Mouse (Mus musculus): Measurements from ENCODE around the gene Slc22a16.
"Not testable (repeated sequence)": the region's sequence is repeated elsewhere in the genome, so short reads cannot be mapped to it uniquely, and the experiment has no call there.

Gene Slc22a16

DNA sequence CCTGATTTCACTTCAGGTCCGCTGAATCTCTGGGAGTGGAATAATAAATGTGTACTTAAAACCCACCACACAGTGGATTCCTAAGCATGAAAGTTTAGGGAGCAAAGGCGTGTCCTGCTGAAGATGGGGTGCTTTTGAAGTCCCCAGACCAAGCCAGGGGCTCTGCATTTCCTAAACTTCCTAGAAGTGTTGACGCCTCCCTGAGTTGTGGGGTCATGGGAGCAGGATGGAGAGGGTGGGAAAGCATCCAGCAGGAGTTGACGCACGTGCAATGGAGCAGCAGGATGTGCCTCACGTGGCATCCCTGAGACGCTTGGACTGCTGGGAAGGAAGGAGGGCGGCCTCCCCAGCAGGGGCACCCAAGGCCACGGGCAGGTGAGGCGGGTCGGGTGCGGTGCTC lies at the start of gene Slc22a16:
Gene Slc22a16 (plus strand): TSS at position 301 of the 400 bp plus-strand sequence.
- DNase-seq (ENCODE audit: low spot score in 2 of 2), result no peak

DNA sequence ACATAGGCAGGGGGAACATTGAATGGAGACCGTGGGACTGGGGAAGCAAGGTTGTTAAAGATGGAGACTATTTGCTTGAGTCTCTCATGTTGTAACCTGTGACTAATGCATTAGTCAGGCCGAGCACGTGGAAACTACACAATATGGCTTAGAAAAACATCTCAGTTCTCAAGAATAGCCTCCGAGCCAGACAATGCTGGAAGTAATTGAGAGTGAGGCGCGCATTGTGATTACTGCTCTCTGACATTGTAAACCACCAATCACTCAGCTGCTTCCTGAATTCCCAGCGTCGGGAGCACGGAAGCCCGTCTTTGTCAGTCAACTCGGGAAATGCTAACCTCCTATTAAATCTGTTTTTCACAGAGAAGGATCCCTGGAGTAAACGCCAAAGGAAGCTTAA lies 48.6 kb upstream of the Slc22a16 start:
- DNase-seq (ENCODE audit: low spot score in 2 of 2), result no peak

- DNase-seq (ENCODE audit: low spot score in 2 of 2), result no peak
Measured at GRCm38 (mm10) chr10:40523312-40523975, 46.7 kb upstream of the Slc22a16 start.

DNA sequence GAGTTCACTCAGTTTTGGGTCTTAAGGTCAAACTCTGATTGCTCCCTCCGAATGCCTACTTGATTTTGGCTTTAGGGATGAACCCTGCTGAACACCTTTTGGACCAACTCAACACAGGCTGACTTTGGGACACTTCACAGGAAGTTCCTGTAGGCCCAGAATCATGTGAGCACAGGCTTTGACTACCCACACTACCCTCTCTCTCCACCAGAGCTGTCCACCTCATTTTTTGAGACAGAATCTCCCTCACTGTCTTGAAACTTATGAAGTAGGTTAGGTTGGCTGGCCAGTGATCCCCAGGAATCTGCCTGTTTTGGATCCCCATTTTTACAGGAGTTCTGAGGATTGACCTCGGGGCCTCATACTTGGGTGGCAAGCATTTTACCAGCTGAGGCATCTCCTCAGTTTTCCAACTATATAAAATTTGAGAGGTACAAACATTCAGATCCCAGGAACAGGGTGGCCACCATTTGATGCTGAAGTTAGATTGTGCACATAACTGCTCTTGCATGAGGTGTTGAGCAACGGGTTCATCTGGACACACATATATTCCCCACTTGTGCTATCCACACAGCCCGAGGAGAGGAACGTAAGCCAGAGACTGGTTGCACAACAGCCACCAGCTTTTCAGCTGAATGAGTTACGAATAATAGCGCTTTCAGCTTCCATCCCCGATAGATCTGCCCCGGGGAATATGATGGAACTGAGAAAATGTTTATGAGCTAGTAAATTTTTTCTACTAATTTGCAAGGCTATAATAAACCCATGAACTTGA lies 45.9 kb upstream of the Slc22a16 start:
- DNase-seq (ENCODE audit: low spot score in 2 of 2), result no peak

GRCm38 (mm10) chr10:40524991-40525390 lies 45.1 kb upstream of the Slc22a16 start:
- DNase-seq (ENCODE audit: low spot score in 2 of 2), result peak; percentile 51 to 78

GRCm38 (mm10) chr10:40525616-40526155 lies 44.5 kb upstream of the Slc22a16 start:
- DNase-seq (ENCODE audit: low spot score in 2 of 2), result no peak

GRCm38 (mm10) chr10:40526301-40526761 lies 43.8 kb upstream of the Slc22a16 start:
- DNase-seq (ENCODE audit: low spot score in 2 of 2), result no peak

DNA sequence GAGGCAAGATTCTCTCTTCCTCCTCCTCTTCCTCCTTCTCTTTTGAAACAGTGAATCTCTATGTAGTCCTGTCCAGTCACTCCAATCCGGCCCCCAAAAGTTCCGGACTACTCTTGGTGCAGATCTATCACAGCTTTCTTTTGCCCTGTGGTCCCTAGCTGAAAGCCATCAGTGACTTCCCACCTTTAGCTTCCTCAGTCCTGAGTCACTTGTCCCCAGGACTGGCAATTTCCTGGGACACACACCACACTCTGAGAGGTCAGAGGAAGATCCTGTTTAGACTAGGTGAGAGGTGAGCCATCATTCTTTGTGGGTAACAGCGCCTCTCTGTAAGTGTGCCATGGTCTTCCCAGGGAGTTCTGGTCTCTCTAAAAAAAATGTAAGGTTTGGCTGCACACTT lies 43.1 kb upstream of the Slc22a16 start:
- DNase-seq (ENCODE audit: low spot score in 2 of 2), result no peak

DNA sequence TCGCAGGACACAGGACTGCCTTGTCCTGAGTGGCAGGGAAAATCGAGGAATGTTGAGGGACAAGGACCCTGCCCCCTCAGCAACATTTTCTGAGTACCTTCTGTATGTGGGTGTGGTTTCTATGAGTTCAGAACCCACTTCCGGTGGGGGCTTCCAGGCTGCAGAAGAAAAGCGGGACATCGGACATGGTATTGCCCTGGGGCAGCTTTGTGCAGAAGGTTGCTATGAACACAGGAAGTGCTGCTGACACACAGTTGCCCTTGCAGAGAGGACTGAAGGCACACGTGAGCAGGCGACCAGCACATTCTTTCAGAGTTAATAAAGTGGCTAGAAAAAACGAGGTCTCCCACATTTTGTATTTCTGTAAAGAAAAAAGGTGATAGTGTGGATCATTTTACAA lies 42.6 kb upstream of the Slc22a16 start:
- peak; percentile 66 to 72 for DNase-seq (ENCODE audit: low spot score in 2 of 2)

GRCm38 (mm10) chr10:40528668-40529067 lies 41.5 kb upstream of the Slc22a16 start:
- DNase-seq (ENCODE audit: low spot score in 2 of 2), result no peak

GRCm38 (mm10) chr10:40529617-40530016 lies 40.5 kb upstream of the Slc22a16 start:
- DNase-seq (ENCODE audit: low spot score in 2 of 2), result peak; percentile 53 to 69

GRCm38 (mm10) chr10:40530661-40531060 lies 39.5 kb upstream of the Slc22a16 start:
- DNase-seq (ENCODE audit: low spot score in 2 of 2), result no peak

GRCm38 (mm10) chr10:40532586-40532985 lies 37.5 kb upstream of the Slc22a16 start:
- not testable (repeated sequence) for DNase-seq (ENCODE audit: low spot score in 2 of 2)

DNA sequence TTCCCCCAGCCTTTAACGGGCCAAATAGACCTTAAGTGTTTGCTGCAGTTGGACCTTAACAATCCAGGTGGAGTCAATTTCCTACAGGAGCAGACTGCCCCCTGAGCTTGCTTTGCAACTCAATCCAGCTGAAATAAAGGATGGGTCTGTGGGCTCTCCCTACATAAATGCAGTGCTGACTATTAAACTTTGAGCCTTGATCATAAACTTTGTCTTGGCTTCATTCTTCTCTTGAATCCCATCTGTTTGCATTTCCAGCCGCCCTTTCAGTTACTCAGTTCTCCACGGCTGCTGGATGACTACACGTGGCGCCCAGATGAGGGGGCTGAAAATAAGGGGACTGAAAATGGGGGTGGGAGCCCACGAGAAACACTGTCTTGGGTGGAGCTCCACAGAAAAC lies 28.8 kb upstream of the Slc22a16 start:
- DNase-seq (ENCODE audit: low spot score in 2 of 2), result no peak

DNA sequence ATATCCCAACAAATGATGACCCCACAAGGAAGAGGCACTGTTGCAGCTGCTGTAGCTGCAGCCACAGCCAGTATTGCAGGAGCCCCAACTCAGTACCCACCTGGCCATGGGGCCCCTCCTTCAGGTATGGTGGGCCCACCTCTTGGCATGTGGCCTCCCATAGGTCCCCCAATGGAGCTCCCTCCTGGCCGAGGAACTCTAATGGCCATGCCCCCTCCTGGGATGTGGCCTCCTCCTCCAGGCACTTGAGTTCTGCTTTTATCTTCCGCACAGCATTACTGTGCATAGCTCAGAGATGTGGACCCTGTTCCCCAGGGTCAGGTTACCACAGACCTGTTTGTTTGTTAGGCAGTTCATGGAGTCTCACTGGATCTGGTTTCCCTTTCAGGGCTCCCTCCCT lies 20.8 kb upstream of the Slc22a16 start:
- no peak for DNase-seq (ENCODE audit: low spot score in 2 of 2)

- DNase-seq (ENCODE audit: low spot score in 2 of 2), result no peak
Measured at GRCm38 (mm10) chr10:40551801-40552200, 18.3 kb upstream of the Slc22a16 start.

DNA sequence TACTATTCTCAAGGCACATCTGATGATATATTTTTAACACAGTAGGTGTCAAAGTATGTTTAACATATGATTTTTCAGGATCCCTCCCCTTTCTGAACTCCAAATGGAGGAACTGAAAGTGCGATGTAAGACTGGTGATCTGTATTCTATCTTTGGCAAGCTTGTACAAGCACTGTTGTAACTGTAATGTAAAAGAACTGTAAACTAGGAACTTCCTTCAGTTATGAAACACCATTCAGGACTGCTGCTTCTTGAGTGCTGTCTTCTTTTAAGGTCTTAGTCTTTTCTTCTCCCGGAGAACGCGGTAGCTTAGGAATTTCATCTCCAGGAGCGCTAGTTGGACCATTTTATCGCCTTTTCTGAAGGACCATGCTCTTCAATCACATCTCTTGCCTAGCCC lies 4.4 kb upstream of the Slc22a16 start:
- DNase-seq (ENCODE audit: low spot score in 2 of 2), result not testable (repeated sequence)

- no peak for DNase-seq (ENCODE audit: low spot score in 2 of 2)
Measured at GRCm38 (mm10) chr10:40575912-40576634, 5.9 kb downstream of the Slc22a16 start.

DNA sequence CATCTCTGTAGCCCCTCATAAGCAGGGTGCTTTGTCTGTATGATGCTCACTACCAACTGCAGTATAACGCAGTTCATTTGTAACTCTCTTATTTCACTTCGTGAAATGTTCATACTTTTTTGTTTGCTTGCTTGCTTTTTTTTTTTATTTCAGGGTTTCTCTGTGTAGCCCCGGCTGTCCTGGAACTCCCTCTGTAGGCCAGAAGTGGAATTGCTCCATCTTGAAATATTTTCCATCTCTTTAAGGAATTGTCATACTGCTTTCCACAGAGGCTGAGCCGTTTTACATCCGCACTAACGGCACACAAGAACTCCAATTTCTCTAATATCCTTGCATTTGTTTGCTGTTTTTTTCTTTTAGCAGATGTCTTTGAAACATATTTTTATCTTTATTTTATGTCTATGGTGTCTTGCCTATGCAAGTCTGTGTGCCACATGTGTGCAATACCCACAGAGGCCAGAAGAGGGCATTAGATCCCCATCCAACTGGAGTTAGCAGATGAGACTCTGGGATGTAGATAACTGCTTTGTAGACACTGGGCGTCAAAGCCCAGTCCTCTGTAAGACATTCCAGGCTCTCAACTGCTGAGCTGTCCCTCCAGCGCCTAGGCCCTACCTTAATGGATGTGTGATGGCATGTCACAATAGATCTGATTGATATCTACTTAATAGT lies 13.6 kb downstream of the Slc22a16 start:
- DNase-seq (ENCODE audit: low spot score in 2 of 2), result no peak

DNA sequence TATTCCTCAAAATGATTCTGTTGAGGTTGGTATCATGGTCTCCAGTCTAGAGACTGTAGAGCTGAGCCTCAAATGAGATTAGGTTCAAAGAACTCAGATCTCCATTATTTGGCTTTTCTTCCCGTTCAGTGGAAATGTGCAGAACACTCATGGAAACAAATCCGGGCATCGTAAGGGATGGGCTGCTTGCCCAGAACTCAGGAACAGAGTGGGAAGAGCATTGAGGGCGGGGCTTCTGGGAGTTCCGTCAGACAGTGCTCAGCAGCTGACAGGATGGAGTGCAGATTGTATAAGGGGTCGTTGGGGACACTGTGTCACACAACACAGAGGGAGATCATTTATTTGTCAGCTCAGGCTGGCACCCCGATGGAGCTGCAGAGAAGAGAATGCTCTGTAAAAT lies 22.1 kb downstream of the Slc22a16 start:
- no peak for DNase-seq (ENCODE audit: low spot score in 2 of 2)

GRCm38 (mm10) chr10:40597177-40597576 lies 27.0 kb downstream of the Slc22a16 start:
- DNase-seq (ENCODE audit: low spot score in 2 of 2), result no peak
